Mouse (Mus musculus) kidney, postnatal 10 days (tissue): Measurements from ENCODE around the gene Ttll10.

Experiments used
- DNase-seq: peaks from one replicate; pipeline ENCODE4 v3.0.0; 2021; ENCODE audit warnings: mixed read lengths

Gene Ttll10

GRCm38 (mm10) chr4:156023520-156023919 lies 35.7 kb downstream of the Ttll10 start:
- no peak for DNase-seq

GRCm38 (mm10) chr4:156021942-156022419 lies 37.2 kb downstream of the Ttll10 start:
- DNase-seq = no peak

GRCm38 (mm10) chr4:156021381-156021780 lies 37.8 kb downstream of the Ttll10 start:
- DNase-seq = no peak

GRCm38 (mm10) chr4:156019771-156020170 lies 39.4 kb downstream of the Ttll10 start:
- DNase-seq = no peak

GRCm38 (mm10) chr4:156014436-156014835 lies 44.8 kb downstream of the Ttll10 start:
- no peak for DNase-seq

GRCm38 (mm10) chr4:156013637-156014036 lies 45.6 kb downstream of the Ttll10 start, which contains the start of gene Tnfrsf4:
TSS of gene Tnfrsf4 (plus strand) at chr4:156013843.
- DNase-seq = no peak

- DNase-seq = no peak
Observed at GRCm38 (mm10) chr4:156008369-156008768, 50.8 kb downstream of the Ttll10 start.

GRCm38 (mm10) chr4:156004109-156004508 lies 55.1 kb downstream of the Ttll10 start:
- DNase-seq = no peak

- DNase-seq = no peak
Observed at GRCm38 (mm10) chr4:155993606-155994005, 65.6 kb downstream of the Ttll10 start.

GRCm38 (mm10) chr4:155992906-155993547 lies 66.2 kb downstream of the Ttll10 start:
- peak; percentile 97 for DNase-seq

GRCm38 (mm10) chr4:155992241-155992905 lies 66.8 kb downstream of the Ttll10 start, which contains the start of the genes B3galt6 and Sdf4:
TSS of gene B3galt6 (minus strand) at chr4:155992649.
TSS of gene Sdf4 (plus strand) at chr4:155992872.
- peak; percentile 97 for DNase-seq

- no peak for DNase-seq
Observed at GRCm38 (mm10) chr4:155991908-155992230, 67.3 kb downstream of the Ttll10 start.

- no peak for DNase-seq
Observed at GRCm38 (mm10) chr4:155991211-155991907, 67.9 kb downstream of the Ttll10 start.
